Comparison of ENCODE assay signal across 18 mouse cellular contexts in the genomic region with DNA sequence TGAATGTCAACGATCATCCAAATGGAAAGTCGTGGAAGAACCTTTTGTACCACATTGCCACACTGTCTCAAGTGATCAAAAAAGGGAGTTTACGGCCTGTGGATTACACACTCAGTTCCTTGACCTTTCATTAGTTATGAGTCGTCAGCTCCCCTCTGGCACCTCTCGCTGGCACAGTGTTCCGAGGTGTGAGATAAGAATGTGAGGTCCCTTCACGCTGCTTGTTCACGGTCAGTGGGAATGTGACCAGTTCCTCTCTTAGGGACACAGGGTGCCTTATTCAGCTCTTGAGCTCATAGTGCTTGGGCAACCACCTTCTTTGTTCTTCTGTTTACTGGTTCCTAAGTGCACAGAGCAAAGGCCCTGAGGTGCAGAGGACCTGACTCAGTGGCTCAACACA. TPM values are rescaled to one million over a fixed set of nuclear protein-coding genes. Genes with fewer than 3 reads are reported as not detected.
DNase-seq lines count a peak whose midpoint lies in the region; ATAC-seq lines count a peak whose summit lies in the region.
"Had no signal": no experiment of that assay in that cellular context is flagged by ENCODE, and none has a peak within 500 bp of the region (broad histone marks: within the 10 kb centered on the region; RNA-seq: fewer than 3 reads in every experiment).

No protein-coding gene starts in this region.

- DNase-seq in adrenal gland, postnatal 14 days: peak; percentile 24
- no peak for DNase-seq in adrenal gland, postnatal 4 days (ENCODE audit: low spot score in 2 of 2)
- DNase-seq in lung, postnatal 36 days: peak; percentile 9
- DNase-seq in lung, postnatal 4 days: no peak
- no peak for DNase-seq in right cerebral cortex, postnatal 36 days (ENCODE audit: low spot score in 2 of 2)
- no peak for DNase-seq in Muller cell, postnatal 12 days (ENCODE audit: inconsistent ontology term)
- DNase-seq: B cell, adult 2 months; cerebellum, postnatal 14 days; gastrocnemius, postnatal 10 days; heart, adult 18-20 months; kidney, adult 8-10 months; kidney, postnatal 14 days; liver; lung, postnatal 10 days; thymus, adult 18-20 months; thymus, postnatal 4 days had no signal

- ATAC-seq in megakaryocyte, adult 5-6 weeks (ENCODE audit: poor library complexity, severe bottlenecking): peak; percentile 58
- ATAC-seq: forebrain, embryonic 13.5 days had no signal

RNA-seq across cellular contexts. Expression of a gene that starts 51.4 kb away (rescaled TPM):
- total RNA-seq in adrenal gland, postnatal 14 days (2021): 12.5 and 14.3 TPM in 2 replicates
- total RNA-seq in adrenal gland, postnatal 4 days (2021): 10 to 100 TPM; 15.7 to 18.4 TPM
- total RNA-seq in megakaryocyte, adult 5-6 weeks (2015): 6.4 and 7.6 TPM in 2 replicates
- 11.4 and 12.6 TPM in 2 replicates for total RNA-seq in megakaryocyte, adult 5-6 weeks (2017)

Comparison
In these comparisons a context has a peak if more than half of its experiments do, and no peak if none do; other contexts are left out.
1. DNase-seq: peak in adrenal gland, postnatal 14 days (single experiment) and lung, postnatal 36 days (single experiment); none in adrenal gland, postnatal 4 days (0 of 2), lung, postnatal 4 days (0 of 2), right cerebral cortex, postnatal 36 days (0 of 2) and Muller cell, postnatal 12 days (single experiment).